Mouse (Mus musculus) liver, adult 2 months (tissue): ENCODE results near the gene Zbtb25.

ENCODE experiments used
- CTCF ChIP-seq: fragments of 200-500 bp; IDR thresholded peaks from 2 replicates; pipeline ENCODE4 v1.5.1; 2011; ENCODE audit warnings: low read depth, low read length, control low read depth
- POLR2A ChIP-seq: fragments of 200-500 bp; IDR thresholded peaks from 2 replicates; pipeline ENCODE4 v1.6.1; 2011; ENCODE audit warnings: low read length, control low read depth; ENCODE audit not compliant: insufficient read depth; ENCODE audit errors: extremely low read depth

DNA sequence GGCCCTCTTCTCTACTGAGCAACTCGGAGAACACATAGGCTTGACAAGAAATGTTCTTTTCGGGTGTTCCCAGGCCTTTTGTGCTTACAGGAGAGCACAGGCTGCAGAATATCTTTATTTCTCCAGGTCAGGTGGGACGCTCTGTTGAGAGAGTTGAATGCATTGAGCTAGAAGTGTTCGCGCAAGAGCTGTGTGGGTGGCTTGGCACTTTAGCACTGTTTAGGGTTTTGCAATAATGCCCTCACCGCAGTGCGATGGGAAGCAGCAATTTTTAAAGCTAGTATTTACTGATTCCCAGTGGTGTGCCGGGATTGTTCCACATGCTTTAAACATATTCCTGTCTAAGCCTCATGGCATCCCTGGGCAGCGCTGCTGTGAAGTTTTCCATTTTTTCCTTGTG lies 58.2 kb downstream of the Zbtb25 start:
- TF ChIP-seq CTCF = no peak
- TF ChIP-seq POLR2A = no peak
